Mouse (Mus musculus) spleen, adult 2 months (tissue): ENCODE results near the gene Qpctl. TPM values are rescaled to one million over a fixed set of nuclear protein-coding genes. Genes with fewer than 3 reads are reported as not detected.

ENCODE experiments used
- DNase-seq, 2 experiments: peaks; one replicate each; pipeline versions ENCODE4 v3.0.0 to v3.0.0-alpha.2; 2012 to 2021; ENCODE audit warnings: low spot score in 2 of 2, low read depth in 1 of 2
- H3K27ac ChIP-seq: fragments of 200-500 bp; 2 replicates; pipeline ENCODE4 v1.5.1; 2012; ENCODE audit warnings: low read length, inconsistent platforms; ENCODE audit not compliant: insufficient read depth
- H3K27me3 ChIP-seq: fragments of 200-500 bp; 2 replicates; pipeline ENCODE4 v1.6.1; 2012; ENCODE audit warnings: mild to moderate bottlenecking, moderate library complexity, low read length, inconsistent platforms; ENCODE audit not compliant: control insufficient read depth, insufficient read depth
- H3K36me3 ChIP-seq: fragments of 200-500 bp; 2 replicates; pipeline ENCODE4 v1.6.1; 2012; ENCODE audit warnings: mild to moderate bottlenecking, low read length, inconsistent platforms; ENCODE audit not compliant: control insufficient read depth, insufficient read depth
- H3K4me1 ChIP-seq: fragments of 200-500 bp; 2 replicates; pipeline ENCODE4 v1.6.1; 2011; ENCODE audit warnings: inconsistent platforms; ENCODE audit not compliant: control insufficient read depth, insufficient read depth, insufficient read length
- H3K4me3 ChIP-seq: fragments of 200-500 bp; 2 replicates; pipeline ENCODE4 v1.5.1; 2011; ENCODE audit warnings: mild to moderate bottlenecking, inconsistent platforms; ENCODE audit not compliant: insufficient read depth, insufficient read length; ENCODE audit errors: extremely low read depth
- CTCF ChIP-seq: fragments of 200-500 bp; IDR thresholded peaks from 2 replicates; pipeline ENCODE4 v1.5.1; 2011; ENCODE audit warnings: mild to moderate bottlenecking, inconsistent platforms; ENCODE audit not compliant: insufficient read depth, insufficient read length, insufficient replicate concordance; ENCODE audit errors: extremely low read depth
- POLR2A ChIP-seq: fragments of 200-500 bp; IDR thresholded peaks from 2 replicates; pipeline ENCODE4 v1.6.1; 2011; ENCODE audit warnings: low read depth, low read length, inconsistent platforms
- WGBS: fragments of 180-500 bp; shearing (Covaris S2); methylation state at CpG from one replicate; pipeline ENCODE4 v1.1.7; 2018; 5-methylcytosine and 5-hydroxymethylcytosine counted together
- polyA plus RNA-seq: library from polyadenylated mRNA; depleted of rRNA; stranded (reverse); fragments of >200 nt; gene quantifications from 2 replicates; pipeline ENCODE4 v1.2.3, GENCODE M21; 2012

Qpctl gene
- polyA plus RNA-seq, 1 experiment: 7.7 TPM

DNA sequence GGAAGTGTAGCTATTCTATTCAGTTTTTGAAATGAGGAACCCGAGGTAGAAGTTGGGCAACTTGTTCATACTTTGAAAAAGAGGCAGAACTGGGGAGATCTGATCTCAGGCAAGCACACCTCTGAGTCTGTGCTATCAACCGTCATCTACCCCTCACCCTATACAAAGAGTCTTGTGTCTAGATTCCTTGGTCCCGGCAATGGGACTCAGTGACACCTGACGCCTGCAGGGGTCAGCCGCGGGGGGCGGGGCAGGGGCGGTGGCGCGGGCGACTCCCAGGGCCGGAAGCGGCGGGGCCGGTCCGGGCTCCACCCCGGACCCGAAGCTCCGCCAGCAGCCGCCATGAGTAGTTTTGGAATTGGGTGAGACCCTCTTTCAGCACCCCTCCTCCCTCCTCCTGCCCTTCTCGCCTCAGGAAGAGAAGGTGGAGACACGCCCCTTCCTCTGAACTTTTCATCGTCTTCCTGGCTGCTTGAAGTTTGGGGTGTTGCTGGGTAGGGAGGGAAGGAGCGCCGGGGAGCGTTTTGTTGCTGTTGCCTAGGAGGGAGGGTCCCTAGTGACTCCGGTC lies 31.9 kb upstream of the Qpctl start:
- Histone ChIP-seq H3K4me3 (peak overlapping the region; percentile 77), H3K36me3 (no peaks in the 10 kb centered on the region; the same call in 1 of the 2 replicates), H3K27ac (peak overlapping the region; percentile 44), H3K4me1 (peaks cover 9% of the 10 kb centered on the region; the same call in 1 of the 2 replicates), H3K27me3 (peaks cover 10% of the 10 kb centered on the region)
- TF ChIP-seq POLR2A: no peak
- no peak for TF ChIP-seq CTCF
- peak in 1 of 2 experiments; percentile 33 for DNase-seq
- under 1% methylated on average over 27 of the region's 27 CpGs for WGBS

GRCm38 (mm10) chr7:19179936-19180335 lies 30.8 kb upstream of the Qpctl start:
- WGBS: 49% methylated on average over 6 of the region's 6 CpGs
- TF ChIP-seq CTCF: no peak
- TF ChIP-seq POLR2A: no peak
- H3K4me1 ChIP-seq: peaks cover 9% of the 10 kb centered on the region; the same call in 1 of the 2 replicates
- H3K4me3 ChIP-seq: no peak overlapping the region
- no peak overlapping the region for H3K27ac ChIP-seq
- DNase-seq: no peak
- peaks cover 17% of the 10 kb centered on the region for H3K27me3 ChIP-seq
- no peaks in the 10 kb centered on the region for H3K36me3 ChIP-seq

DNA sequence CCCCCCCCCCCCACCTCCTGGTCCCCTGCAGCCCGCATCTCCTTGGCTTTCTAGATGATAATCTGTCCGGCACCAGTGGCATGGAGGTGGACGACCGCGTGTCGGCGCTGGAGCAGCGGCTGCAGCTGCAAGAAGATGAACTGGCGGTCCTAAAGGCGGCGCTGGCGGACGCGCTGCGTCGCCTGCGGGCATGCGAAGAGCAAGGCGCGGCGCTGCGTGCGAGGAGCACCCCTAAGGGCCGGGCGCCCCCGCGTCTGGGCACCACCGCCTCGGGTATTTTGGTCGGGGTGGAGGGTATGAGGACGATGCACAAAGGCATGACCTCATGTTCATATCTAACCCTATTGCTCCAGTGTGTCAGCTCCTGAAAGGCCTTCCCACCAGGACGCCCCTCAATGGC lies 30.1 kb upstream of the Qpctl start:
- Histone ChIP-seq H3K27me3 (peaks cover 17% of the 10 kb centered on the region), H3K4me3 (no peak overlapping the region), H3K4me1 (peaks cover 9% of the 10 kb centered on the region; the same call in 1 of the 2 replicates), H3K27ac (no peak overlapping the region), H3K36me3 (no peaks in the 10 kb centered on the region)
- peak; percentile 51; the same call in 1 of the 2 replicates for TF ChIP-seq CTCF
- no peak for TF ChIP-seq POLR2A
- peak; percentile 41 to 66 for DNase-seq
- WGBS: 2% methylated on average over 32 of the region's 32 CpGs

GRCm38 (mm10) chr7:19178443-19179092 lies 29.5 kb upstream of the Qpctl start:
- no peak for TF ChIP-seq POLR2A
- peak; percentile 88; the same call in 1 of the 2 replicates for TF ChIP-seq CTCF
- H3K27ac ChIP-seq: no peak overlapping the region
- H3K4me1 ChIP-seq: peaks cover 9% of the 10 kb centered on the region; the same call in 1 of the 2 replicates
- peak overlapping the region; percentile 25; the same call in 1 of the 2 replicates for H3K4me3 ChIP-seq
- DNase-seq: peak; percentile 45 to 75
- peaks cover 17% of the 10 kb centered on the region for H3K27me3 ChIP-seq
- H3K36me3 ChIP-seq: no peaks in the 10 kb centered on the region
- WGBS: 4% methylated on average over 27 of the region's 27 CpGs

DNA sequence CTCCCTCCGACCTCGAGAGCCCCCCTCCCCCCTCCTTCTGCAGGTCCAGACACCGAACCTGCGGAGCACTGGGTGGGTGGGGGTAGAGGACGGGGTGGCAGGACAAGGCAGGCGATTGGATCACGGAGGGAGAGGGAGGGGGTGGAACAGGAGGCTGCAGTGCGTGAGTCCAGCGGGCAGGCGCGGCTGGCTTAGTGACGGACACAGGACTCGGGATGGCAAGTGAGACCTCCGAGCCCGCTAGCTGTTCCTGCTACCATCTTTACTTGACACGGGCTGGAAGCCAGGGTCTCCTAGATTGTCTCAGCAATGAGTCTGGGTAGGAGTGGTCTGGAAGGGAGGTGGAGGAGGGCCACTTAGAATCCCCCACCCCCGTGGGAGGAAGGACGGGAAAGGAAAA lies 28.9 kb upstream of the Qpctl start:
- TF ChIP-seq CTCF (no peak), POLR2A (no peak)
- H3K27me3 ChIP-seq: peaks cover 17% of the 10 kb centered on the region
- H3K4me3 ChIP-seq: no peak overlapping the region
- 29% methylated on average over 18 of the region's 18 CpGs for WGBS
- H3K36me3 ChIP-seq: no peaks in the 10 kb centered on the region
- DNase-seq: no peak
- H3K27ac ChIP-seq: no peak overlapping the region
- H3K4me1 ChIP-seq: peaks cover 9% of the 10 kb centered on the region; the same call in 1 of the 2 replicates

GRCm38 (mm10) chr7:19177216-19177615 lies 28.1 kb upstream of the Qpctl start:
- TF ChIP-seq CTCF (no peak), POLR2A (no peak)
- no peak for DNase-seq
- Histone ChIP-seq H3K27me3 (peaks cover 17% of the 10 kb centered on the region), H3K4me3 (no peak overlapping the region), H3K4me1 (peaks cover 9% of the 10 kb centered on the region; the same call in 1 of the 2 replicates), H3K36me3 (no peaks in the 10 kb centered on the region), H3K27ac (no peak overlapping the region)
- WGBS: 85% methylated on average over 7 of the region's 7 CpGs
